Mouse (Mus musculus) kidney, embryonic 14.5 days (tissue): Measurements from ENCODE around the gene Odf3b. TPM values are rescaled to one million over a fixed set of nuclear protein-coding genes. Genes with fewer than 3 reads are reported as not detected.

Experiments used
- ATAC-seq: fragments of 200-750 bp; cut with Nextera tagmentation; 2 replicates; pipeline ENCODE4 v1.8.0; 2017; ENCODE audit warnings: moderate number of reproducible peaks, mild to moderate bottlenecking, moderate TSS enrichment, moderate library complexity; ENCODE audit not compliant: low FRiP score, low TSS enrichment
- H3K27ac ChIP-seq: fragments of 300-500 bp; sonication (generic); 2 replicates; pipeline ENCODE4 v1.5.1; 2014; ENCODE audit warnings: low read depth, mild to moderate bottlenecking, low read length, moderate library complexity, mixed read lengths
- H3K27me3 ChIP-seq: fragments of 300-500 bp; sonication (generic); 2 replicates; pipeline ENCODE4 v1.6.1; 2014; ENCODE audit warnings: mild to moderate bottlenecking, low read length; ENCODE audit not compliant: control insufficient read depth, insufficient read depth
- H3K36me3 ChIP-seq: fragments of 300-500 bp; sonication (generic); 2 replicates; pipeline ENCODE4 v1.6.1; 2014; ENCODE audit warnings: low read length, mixed read lengths; ENCODE audit not compliant: control insufficient read depth, insufficient read depth
- H3K4me1 ChIP-seq: fragments of 300-500 bp; sonication (generic); 2 replicates; pipeline ENCODE4 v1.6.1; 2014; ENCODE audit warnings: low read length, mixed read lengths; ENCODE audit not compliant: control insufficient read depth, insufficient read depth
- H3K4me2 ChIP-seq: fragments of 300-500 bp; sonication (generic); replicated peaks from 2 replicates; pipeline ENCODE4 v1.6.1; 2014; ENCODE audit warnings: low read depth, mild to moderate bottlenecking, low read length
- H3K4me3 ChIP-seq: fragments of 300-500 bp; sonication (generic); 2 replicates; pipeline ENCODE4 v1.5.1; 2014; ENCODE audit warnings: mild to moderate bottlenecking, low read length
- H3K9ac ChIP-seq: fragments of 300-500 bp; sonication (generic); 2 replicates; pipeline ENCODE4 v1.6.1; 2014; ENCODE audit warnings: low read depth, mild to moderate bottlenecking, low read length, moderate library complexity
- H3K9me3 ChIP-seq: fragments of 300-500 bp; sonication (generic); 2 replicates; pipeline ENCODE4 v1.6.1; 2016; ENCODE audit warnings: low read length; ENCODE audit not compliant: control insufficient read depth
- WGBS: fragments of 180-500 bp; shearing (Covaris S2); extraction: QIAGEN DNeasy Blood & Tissue Kit; methylation state at CpG from one replicate; pipeline ENCODE4 v1.1.7; 2014; 5-methylcytosine and 5-hydroxymethylcytosine counted together
- polyA plus RNA-seq: library from polyadenylated mRNA; unstranded; fragments of >200 nt; fragmentation: Nextera tagmentation; extraction: Ambion mirVana; gene quantifications from 2 replicates; pipeline ENCODE4 v1.2.1, GENCODE M21; 2014

The Odf3b gene
- polyA plus RNA-seq, 1 experiment from 2014 or later, result not detected

DNA sequence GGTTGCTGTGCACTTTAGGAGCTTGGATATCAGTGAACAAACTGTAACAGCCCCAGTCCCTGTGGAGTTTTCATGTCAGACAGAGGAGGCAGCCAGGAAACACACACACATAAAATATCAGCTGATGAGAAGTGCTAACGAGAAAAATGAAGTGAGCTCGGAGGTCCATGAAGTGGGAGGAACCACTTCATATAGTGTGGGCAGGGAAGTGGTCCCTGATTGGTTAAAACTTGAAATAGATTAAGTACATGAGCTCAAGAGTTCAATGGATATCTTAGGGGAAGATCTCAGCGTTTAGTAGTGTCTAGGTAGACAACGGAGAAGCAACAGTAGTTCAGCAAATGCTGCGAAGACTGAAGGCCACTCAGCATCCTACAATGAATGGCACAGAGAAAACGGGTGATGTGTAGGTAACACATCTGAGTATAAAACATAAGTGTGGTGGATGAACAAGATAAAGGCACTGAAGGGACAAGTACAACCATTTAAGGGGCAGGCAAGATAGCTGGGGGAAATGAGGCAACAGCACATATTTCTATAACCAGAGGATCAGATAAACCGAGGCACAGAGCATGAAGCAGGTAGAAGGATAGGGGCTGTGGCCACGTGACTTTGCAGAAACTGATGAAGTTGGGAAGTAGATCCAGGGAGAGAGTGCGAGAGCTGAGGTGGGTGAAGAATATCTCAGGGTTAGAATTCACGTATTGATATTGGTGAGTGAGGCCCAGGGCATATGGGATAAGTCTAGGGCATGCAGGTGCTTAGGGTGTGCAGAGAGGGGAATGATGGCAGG, 25.9 kb upstream of the Odf3b start:
- no peak overlapping the region for H3K4me2 ChIP-seq
- WGBS, result 81% methylated on average over 10 of the region's 10 CpGs
- no peak overlapping the region for H3K4me3 ChIP-seq
- no peak overlapping the region for H3K9ac ChIP-seq
- ATAC-seq, result no peak
- H3K4me1 ChIP-seq, result no peaks in the 10 kb centered on the region
- no peak overlapping the region for H3K27ac ChIP-seq
- H3K9me3 ChIP-seq, result peaks cover 3% of the 10 kb centered on the region; the same call in 1 of the 2 replicates
- H3K36me3 ChIP-seq, result no peaks in the 10 kb centered on the region
- no peaks in the 10 kb centered on the region for H3K27me3 ChIP-seq

DNA sequence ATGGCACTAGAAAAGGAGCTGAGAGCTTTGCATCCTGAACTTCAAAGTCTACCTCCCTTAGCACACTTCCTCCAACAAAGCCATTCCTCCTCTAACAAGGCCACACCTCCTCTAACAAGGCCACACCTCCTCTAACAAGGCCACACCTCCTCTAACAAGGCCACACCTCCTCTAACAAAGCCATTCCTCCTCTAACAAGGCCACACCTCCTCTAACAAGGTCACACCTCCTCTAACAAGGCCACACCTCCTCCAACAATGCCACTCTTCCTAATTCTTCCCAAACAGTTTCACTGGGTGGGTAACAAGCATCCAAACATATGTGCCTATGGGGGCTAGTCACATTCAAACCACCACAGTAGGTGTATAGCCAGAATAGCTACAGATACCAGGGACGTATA, 23.4 kb upstream of the Odf3b start:
- Histone ChIP-seq H3K27ac (no peak overlapping the region), H3K36me3 (no peaks in the 10 kb centered on the region), H3K9me3 (peaks cover 3% of the 10 kb centered on the region; the same call in 1 of the 2 replicates), H3K4me3 (no peak overlapping the region), H3K27me3 (no peaks in the 10 kb centered on the region), H3K9ac (no peak overlapping the region), H3K4me2 (no peak overlapping the region), H3K4me1 (no peaks in the 10 kb centered on the region)
- no peak for ATAC-seq
- WGBS, result 92% methylated on average over 1 of the region's 1 CpGs

DNA sequence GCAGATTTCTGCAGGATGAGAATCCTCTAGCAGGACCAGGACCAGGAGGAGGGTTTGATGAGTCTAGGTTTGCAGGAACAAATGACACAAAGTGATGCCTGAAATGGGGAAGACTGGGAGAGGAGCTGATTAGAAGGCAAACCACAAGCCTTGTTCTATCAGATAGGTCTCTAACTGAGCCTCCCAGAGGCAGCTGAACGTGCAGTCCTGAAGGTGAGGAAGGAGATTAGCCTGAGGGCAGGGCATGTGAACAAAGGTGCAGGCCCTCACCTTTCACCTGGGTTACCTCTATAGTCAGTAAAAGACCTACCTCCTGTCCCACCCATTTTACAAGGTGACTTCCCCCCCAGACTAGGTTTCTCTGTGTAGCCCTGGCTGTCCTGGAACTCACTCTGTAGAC, 20.6 kb upstream of the Odf3b start:
- no peaks in the 10 kb centered on the region for H3K4me1 ChIP-seq
- H3K9ac ChIP-seq, result no peak overlapping the region
- H3K4me2 ChIP-seq, result no peak overlapping the region
- 31% methylated on average over 1 of the region's 1 CpGs for WGBS
- H3K9me3 ChIP-seq, result no peaks in the 10 kb centered on the region
- no peak overlapping the region for H3K27ac ChIP-seq
- no peaks in the 10 kb centered on the region for H3K36me3 ChIP-seq
- no peak overlapping the region for H3K4me3 ChIP-seq
- no peaks in the 10 kb centered on the region for H3K27me3 ChIP-seq
- ATAC-seq, result no peak

GRCm38 (mm10) chr15:89398146-89398545, 19.1 kb upstream of the Odf3b start:
- no peak overlapping the region for H3K4me3 ChIP-seq
- no peaks in the 10 kb centered on the region for H3K4me1 ChIP-seq
- no peak overlapping the region for H3K4me2 ChIP-seq
- H3K9me3 ChIP-seq, result no peaks in the 10 kb centered on the region
- 89% methylated on average over 2 of the region's 2 CpGs for WGBS
- no peak overlapping the region for H3K27ac ChIP-seq
- no peaks in the 10 kb centered on the region for H3K27me3 ChIP-seq
- H3K9ac ChIP-seq, result no peak overlapping the region
- no peaks in the 10 kb centered on the region for H3K36me3 ChIP-seq
- ATAC-seq, result no peak

DNA sequence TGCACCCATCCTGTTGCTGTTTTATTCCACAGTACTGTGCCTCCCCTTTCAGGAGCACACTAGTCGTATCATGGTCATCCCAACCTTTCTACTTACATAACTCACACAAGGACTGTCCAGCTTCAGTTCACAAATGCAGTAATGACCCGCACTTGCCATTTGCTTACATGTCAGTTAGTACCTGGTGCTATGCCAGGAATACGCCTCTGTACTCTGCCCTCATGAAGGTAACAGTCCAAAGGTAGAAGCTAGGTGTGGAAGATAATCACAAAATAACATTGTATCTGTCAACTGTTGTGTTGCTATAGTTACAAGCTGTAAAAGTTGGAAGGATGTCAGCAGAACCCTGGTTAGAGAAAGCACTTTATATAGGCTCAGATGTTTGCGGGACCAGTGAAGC, 17.8 kb upstream of the Odf3b start:
- H3K36me3 ChIP-seq, result no peaks in the 10 kb centered on the region
- H3K27me3 ChIP-seq, result no peaks in the 10 kb centered on the region
- H3K9ac ChIP-seq, result no peak overlapping the region
- no peak overlapping the region for H3K27ac ChIP-seq
- 83% methylated on average over 4 of the region's 4 CpGs for WGBS
- H3K9me3 ChIP-seq, result no peaks in the 10 kb centered on the region
- H3K4me3 ChIP-seq, result no peak overlapping the region
- no peak overlapping the region for H3K4me2 ChIP-seq
- ATAC-seq, result no peak
- no peaks in the 10 kb centered on the region for H3K4me1 ChIP-seq

DNA sequence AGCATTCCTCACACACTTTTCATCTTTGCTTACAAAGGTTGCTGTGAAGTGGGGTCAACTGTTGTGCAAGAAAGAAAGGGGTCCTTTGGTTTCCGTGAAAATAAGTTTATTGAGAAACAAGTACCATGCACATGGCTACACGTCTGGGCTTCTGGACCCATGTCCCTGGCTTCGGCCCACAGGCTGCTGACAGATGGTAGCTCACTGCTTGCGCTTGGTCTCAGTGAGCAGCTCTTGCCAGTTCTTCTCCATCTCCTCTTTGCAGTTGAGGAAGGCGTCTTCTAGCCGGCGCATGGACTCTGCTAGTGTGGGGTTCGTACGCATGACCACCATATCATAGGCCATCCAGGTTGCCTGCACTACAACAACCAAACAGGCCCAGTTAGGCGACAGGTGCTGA, 11.0 kb upstream of the Odf3b start:
- Histone ChIP-seq H3K36me3 (no peaks in the 10 kb centered on the region), H3K9me3 (no peaks in the 10 kb centered on the region), H3K9ac (no peak overlapping the region), H3K27ac (no peak overlapping the region), H3K4me1 (no peaks in the 10 kb centered on the region), H3K4me2 (no peak overlapping the region), H3K27me3 (no peaks in the 10 kb centered on the region), H3K4me3 (no peak overlapping the region)
- no peak for ATAC-seq
- WGBS, result 93% methylated on average over 10 of the region's 10 CpGs

- no peaks in the 10 kb centered on the region for H3K9me3 ChIP-seq
- H3K4me3 ChIP-seq, result no peak overlapping the region
- H3K27me3 ChIP-seq, result no peaks in the 10 kb centered on the region; the same call in 1 of the 2 replicates
- 48% methylated on average over 12 of the region's 12 CpGs for WGBS
- no peaks in the 10 kb centered on the region for H3K4me1 ChIP-seq
- no peak overlapping the region for H3K27ac ChIP-seq
- H3K4me2 ChIP-seq, result no peak overlapping the region
- no peaks in the 10 kb centered on the region for H3K36me3 ChIP-seq
- no peak overlapping the region for H3K9ac ChIP-seq
- no peak for ATAC-seq
These were observed 8.0 kb upstream of the Odf3b start for GRCm38 (mm10) chr15:89387127-89387526.

- Histone ChIP-seq H3K4me3 (no peak within 1 kb of the TSS), H3K4me1 (peaks cover under 1% of the 10 kb centered on the region; the same call in 1 of the 2 replicates), H3K9me3 (no peaks in the 10 kb centered on the region), H3K9ac (no peak within 1 kb of the TSS), H3K4me2 (no peak within 1 kb of the TSS), H3K27ac (no peak within 1 kb of the TSS), H3K36me3 (no peaks in the 10 kb centered on the region), H3K27me3 (peaks cover 7% of the 10 kb centered on the region)
- 90% methylated on average over 7 of the region's 7 CpGs for WGBS
- ATAC-seq, result no peak
These were observed 5.5 kb upstream of the Odf3b start, which contains the start of gene Klhdc7b for GRCm38 (mm10) chr15:89384617-89385016. Gene Klhdc7b (plus strand): TSS chr15:89384917.

DNA sequence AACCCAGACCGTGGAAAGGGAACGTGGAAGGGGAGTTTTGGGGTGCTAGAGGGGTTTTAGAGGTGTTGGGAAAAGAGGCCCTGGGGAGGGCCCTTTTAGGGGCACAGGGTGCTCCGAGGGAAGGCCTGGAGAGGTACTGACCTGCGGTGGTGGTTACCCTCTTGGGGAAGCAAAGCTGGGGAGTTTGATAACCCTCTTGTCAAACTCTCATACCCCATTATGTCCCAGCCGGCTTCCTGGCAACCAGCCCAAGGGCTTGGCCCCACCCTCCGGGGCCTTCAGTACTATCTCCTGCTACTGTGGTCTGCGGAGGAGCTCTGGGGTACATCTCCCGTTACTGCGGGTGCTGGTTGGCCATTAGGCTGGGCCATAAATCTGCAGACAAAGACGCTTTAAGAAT, 347 bp upstream of the Odf3b start:
- Histone ChIP-seq H3K4me3 (peak overlapping the region; percentile 43), H3K4me1 (peaks cover 18% of the 10 kb centered on the region; the same call in 1 of the 2 replicates), H3K36me3 (no peaks in the 10 kb centered on the region), H3K9me3 (no peaks in the 10 kb centered on the region), H3K27me3 (peaks cover 44% of the 10 kb centered on the region), H3K27ac (no peak overlapping the region), H3K4me2 (peak overlapping the region; percentile 71), H3K9ac (no peak overlapping the region)
- 9% methylated on average over 10 of the region's 10 CpGs for WGBS
- no peak for ATAC-seq
